Mouse (Mus musculus) liver, postnatal 0 days (tissue): Measurements from ENCODE around the gene Rtn4ip1.

ENCODE experiments used
- CTCF ChIP-seq: sonication (generic); IDR thresholded peaks from 2 replicates; pipeline ENCODE4 v1.5.1; 2016; ENCODE audit warnings: antibody characterized with exemption, low read depth
- EP300 ChIP-seq: IDR thresholded peaks from 2 replicates; pipeline ENCODE4 v1.6.1; 2016; ENCODE audit warnings: antibody characterized with exemption, low read depth, mild to moderate bottlenecking

- TF ChIP-seq CTCF (peak; percentile 78), EP300 (no peak)
These were observed 100.7 kb downstream of the Rtn4ip1 start for GRCm38 (mm10) chr10:44002004-44002940.
